Mouse (Mus musculus) kidney, adult 10 weeks (tissue): ENCODE measurements around the gene Gm4894. TPM values are rescaled to one million over a fixed set of nuclear protein-coding genes. Genes with fewer than 3 reads are reported as not detected.

Experiments used
- polyA plus RNA-seq: library from polyadenylated mRNA; stranded (reverse); fragments of 350-450 nt; fragmentation: Illumina TruSeq; extraction: RNeasy Lipid Tissue Mini Kit (QIAGEN cat#74804); gene quantifications from one replicate; pipeline ENCODE4 v1.2.3, GENCODE M21; 2014; ENCODE audit warnings: low read depth, low replicate concordance

Gene Gm4894
- not detected for polyA plus RNA-seq

GRCm38 (mm10) chr9:49250231-49250630, at the start of gene Gm4894:
TSS of gene Gm4894 (plus strand) at chr9:49250531.

Other genes starting within 250 kb of the Gm4894 start
- gene Zw10, start 194.9 kb upstream of the Gm4894 start, polyA plus RNA-seq: 22.0 TPM
- not detected for gene Tmprss5, start 169.3 kb upstream of the Gm4894 start, polyA plus RNA-seq
- gene Drd2, start 90.1 kb downstream of the Gm4894 start, polyA plus RNA-seq: not detected
- gene Ankk1, start 176.5 kb downstream of the Gm4894 start, polyA plus RNA-seq: not detected
- gene Ttc12, start 235.7 kb downstream of the Gm4894 start, polyA plus RNA-seq: 5.5 TPM